23 mouse cellular contexts compared by ENCODE assay signal in the genomic region with DNA sequence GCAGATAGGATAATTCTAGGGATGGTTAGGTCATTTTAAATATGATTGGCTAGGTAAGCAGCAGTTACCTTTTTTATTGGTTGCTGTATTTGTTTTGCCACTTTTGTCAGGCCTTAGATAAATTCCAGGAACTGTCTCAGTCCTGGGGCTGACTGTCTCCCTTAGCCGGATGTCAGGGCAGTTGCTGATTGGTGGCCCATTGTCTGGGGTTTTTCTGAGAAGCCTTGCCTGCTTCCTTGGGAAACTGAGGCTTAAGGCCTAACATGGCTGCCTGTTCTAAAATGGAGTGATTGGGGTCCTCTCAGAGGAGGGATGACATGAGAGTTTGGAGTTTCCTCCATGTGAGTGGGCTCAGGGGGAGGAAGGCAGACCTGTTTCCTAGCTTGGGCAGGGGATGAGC. TPM values are rescaled to one million over a fixed set of nuclear protein-coding genes. Genes with fewer than 3 reads are reported as not detected.
DNase-seq lines count a peak whose midpoint lies in the region; ATAC-seq and TF ChIP-seq lines count a peak whose summit lies in the region.
"Had no signal": no experiment of that assay in that cellular context is flagged by ENCODE, and none has a peak within 500 bp of the region (broad histone marks: within the 10 kb centered on the region; RNA-seq: fewer than 3 reads in every experiment).

No protein-coding gene starts in this region.

- no peak overlapping the region for H3K4me3 ChIP-seq in heart, embryonic 16.5 days (ENCODE audit: low read length)
- peak overlapping the region; percentile 33; the same call in 1 of the 2 replicates for H3K4me3 ChIP-seq in G1E (ENCODE audit: low read depth, low read length)
- peak overlapping the region in 1 of 2 experiments; percentile 28; a peak in 2 of 4 replicates for H3K4me3 ChIP-seq in MEL (ENCODE audit: control insufficient read depth in 1 of 2, insufficient read depth in 1 of 2, low read depth in 2 of 2, low read length in 2 of 2)
- H3K4me3 ChIP-seq: embryonic facial prominence, embryonic 12.5 days; forebrain, embryonic 13.5 days; heart, embryonic 12.5 days; hindbrain, embryonic 15.5 days had no signal

- H3K27me3 ChIP-seq in heart, embryonic 16.5 days (ENCODE audit: control insufficient read depth, insufficient read depth, low read length) = no peaks in the 10 kb centered on the region
- H3K27me3 ChIP-seq in G1E (ENCODE audit: insufficient read depth, low read length) (no peaks in the 10 kb centered on the region), MEL (ENCODE audit: control insufficient read depth in 1 of 2, insufficient read depth in 2 of 2, low read length in 2 of 2) (no peaks in the 10 kb centered on the region)
- H3K27me3 ChIP-seq: embryonic facial prominence, embryonic 12.5 days; forebrain, embryonic 13.5 days; heart, embryonic 12.5 days; hindbrain, embryonic 15.5 days had no signal

- no peak for TF ChIP-seq RAD21 in MEL (IDR thresholded peaks at IDR 0.05; ENCODE audit: low read depth, low read length)

- TF ChIP-seq CTCF in G1E (IDR thresholded peaks at IDR 0.05; ENCODE audit: low read depth, low read length) = no peak
- no peak for TF ChIP-seq CTCF in MEL (IDR thresholded peaks at IDR 0.05 in 2 of 3, conservative IDR thresholded peaks at IDR 0.05 in 1 of 3; ENCODE audit: control insufficient read depth in 1 of 3, insufficient read depth in 1 of 3, low read depth in 2 of 3, low read length in 3 of 3, poor library complexity in 1 of 3, severe bottlenecking in 1 of 3)

- H3K9ac ChIP-seq in heart, embryonic 16.5 days (ENCODE audit: low read length) = no peak overlapping the region
- H3K9ac ChIP-seq in MEL (ENCODE audit: control insufficient read depth, low read depth, low read length, poor library complexity, severe bottlenecking) = peak overlapping the region; percentile 99
- H3K9ac ChIP-seq: embryonic facial prominence, embryonic 12.5 days; forebrain, embryonic 13.5 days; forebrain, postnatal 0 days; heart, embryonic 12.5 days; hindbrain, embryonic 15.5 days had no signal

- WGBS in heart, embryonic 16.5 days = 61% methylated on average over 1 of the region's 1 CpGs

- H3K36me3 ChIP-seq in heart, embryonic 16.5 days (ENCODE audit: control insufficient read depth, insufficient read depth) = no peaks in the 10 kb centered on the region
- H3K36me3 ChIP-seq in G1E (replicated peaks) = peaks cover 8% of the 10 kb centered on the region
- H3K36me3 ChIP-seq in MEL (ENCODE audit: control insufficient read depth in 1 of 2, insufficient read depth in 2 of 2, low read length in 2 of 2) = peaks cover 0 to 30% of the 10 kb centered on the region in 2 experiments; a peak in 2 of 4 replicates
- H3K36me3 ChIP-seq: embryonic facial prominence, embryonic 12.5 days; heart, embryonic 12.5 days; hindbrain, embryonic 15.5 days had no signal

- H3K27ac ChIP-seq in heart, embryonic 16.5 days (ENCODE audit: low read length) = 0 out of 2 replicates have a peak overlapping the region, but pooled peaks have one; percentile 3
- H3K27ac ChIP-seq in MEL (ENCODE audit: control insufficient read depth, low read depth, low read length) = peak overlapping the region; percentile 79
- H3K27ac ChIP-seq: embryonic facial prominence, embryonic 12.5 days; forebrain, embryonic 13.5 days; hindbrain, embryonic 15.5 days had no signal

- TF ChIP-seq EP300 in MEL (IDR thresholded peaks at IDR 0.05; ENCODE audit: low read depth in 1 of 2, low read length in 2 of 2) = no peak

- H3K9me3 ChIP-seq in heart, embryonic 16.5 days (replicated peaks; ENCODE audit: control insufficient read depth, low read length) = no peaks in the 10 kb centered on the region
- H3K9me3 ChIP-seq in G1E (replicated peaks) (no peaks in the 10 kb centered on the region), MEL (replicated peaks; ENCODE audit: insufficient read depth, low read length) (no peaks in the 10 kb centered on the region)
- H3K9me3 ChIP-seq: embryonic facial prominence, embryonic 12.5 days; forebrain, embryonic 13.5 days; heart, embryonic 12.5 days; hindbrain, embryonic 15.5 days had no signal

- no peak for DNase-seq in heart, adult 8-10 months (ENCODE audit: low spot score)
- peak; percentile 19 for DNase-seq in G1E (ENCODE audit: low spot score)
- DNase-seq in MEL (ENCODE audit: low read depth, low spot score) = peak; percentile 87
- DNase-seq in c-Kit-positive CD71-positive TER-119-positive erythroid progenitor cells, embryonic 14.5 days (ENCODE audit: low spot score) = peak; percentile 85
- DNase-seq: adrenal gland, adult 2 months; adrenal gland, postnatal 25 days; cerebellum, adult 11-12 months; cerebellum, adult 9-10 months; cerebellum, postnatal 25 days; gastrocnemius, postnatal 36 days; heart, adult 18-20 months; kidney, adult 8-10 months had no signal

- peaks cover 16% of the 10 kb centered on the region for H3K4me1 ChIP-seq in heart, embryonic 16.5 days (ENCODE audit: control insufficient read depth, insufficient read depth, low read length)
- peaks cover 37% of the 10 kb centered on the region for H3K4me1 ChIP-seq in G1E (ENCODE audit: insufficient read depth, low read depth, low read length)
- peaks cover 4 to 25% of the 10 kb centered on the region in 2 experiments; a peak in 3 of 4 replicates for H3K4me1 ChIP-seq in MEL (ENCODE audit: control insufficient read depth in 1 of 2, insufficient read depth in 2 of 2, low read length in 2 of 2)

- no peak for ATAC-seq in heart, embryonic 16.5 days (replicated peaks; ENCODE audit: extremely low read depth, insufficient read depth, low FRiP score)
- ATAC-seq in G1E (ENCODE audit: extremely low read depth, insufficient number of reproducible peaks, low FRiP score, poor library complexity, severe bottlenecking) = no peak
- ATAC-seq in frontal cortex, adult (ENCODE audit: low TSS enrichment) = no peak
- no peak for ATAC-seq in megakaryocyte progenitor cell, adult 5-6 weeks (replicated peaks; ENCODE audit: poor library complexity)
- ATAC-seq: CD4-positive, CD25-positive, alpha-beta regulatory T cell, adult 4 months; forebrain, embryonic 13.5 days; forebrain, postnatal 0 days; inflammation-experienced regulatory T-cells, adult 6 months; intestine, postnatal 0 days had no signal

- H3K4me2 ChIP-seq in heart, embryonic 16.5 days (ENCODE audit: low read depth, low read length) = no peak overlapping the region
- H3K4me2 ChIP-seq: embryonic facial prominence, embryonic 12.5 days; forebrain, embryonic 13.5 days; heart, embryonic 12.5 days; hindbrain, embryonic 15.5 days had no signal

- H3K79me2 ChIP-seq in MEL (ENCODE audit: control insufficient read depth, insufficient read depth, low read length, poor library complexity) = peaks cover 10% of the 10 kb centered on the region

- 0 out of 4 replicates have a peak, but pooled peaks of 1 of the 2 experiments have one; percentile 22 for TF ChIP-seq POLR2A in MEL (IDR thresholded peaks at IDR 0.05; ENCODE audit: control insufficient read depth in 1 of 2, insufficient read depth in 1 of 2, low read depth in 1 of 2, low read length in 2 of 2, poor library complexity in 1 of 2)

TF ChIP-seq in MEL, 35 proteins besides CTCF, POLR2A, EP300 and RAD21:
- TF ChIP-seq GATA1 (IDR thresholded peaks at IDR 0.05; ENCODE audit: low read depth, low read length) (peak; percentile 45; the same call in 1 of the 2 replicates), TBP (IDR thresholded peaks at IDR 0.05; ENCODE audit: low read depth, low read length) (no peak), TAL1 (IDR thresholded peaks at IDR 0.05; ENCODE audit: low read length) (no peak), BHLHE40 (IDR thresholded peaks at IDR 0.05; ENCODE audit: borderline replicate concordance, low read depth, low read length) (no peak)

RNA-seq across cellular contexts. Expression of a gene that starts 2.0 kb away (rescaled TPM):
- 30.7 TPM in 2 replicates for polyA plus RNA-seq in heart, embryonic 16.5 days (2015; fragmentation: Nextera tagmentation; extraction: Ambion mirVana)
- 1 to 10 TPM; 6.1 to 7.4 (median 7.0) TPM for total RNA-seq in heart, adult 8-10 months (2022)
- 52.2 and 57.0 TPM in 2 replicates for total RNA-seq in G1E (2014; fragmentation: Nextera tagmentation)
- total RNA-seq in G1E (2017) = 45.4 and 70.0 TPM in 2 replicates
- 58.4 and 99.0 TPM in 2 replicates for polyA plus RNA-seq in G1E (2012)
- total RNA-seq in MEL (2012; rRNA removed) = 17.0 and 18.3 TPM in 2 replicates
- 10 to 100 TPM in 1 of 2 experiments, not detected in 1; 33.2 TPM for polyA plus RNA-seq in MEL (2012; ENCODE audit: insufficient read depth in 1 of 2, insufficient read length in 2 of 2, low read depth in 1 of 2, low replicate concordance in 2 of 2, missing spikeins in 1 of 2)
- 42.1 and 52.7 TPM in 2 replicates for total RNA-seq in megakaryocyte progenitor cell, adult 5-6 weeks (2015)
- total RNA-seq in megakaryocyte progenitor cell, adult 5-6 weeks (2017) = 26.5 and 35.5 TPM in 2 replicates

RNA-seq across cellular contexts. Expression of a gene that starts 45.6 kb away (rescaled TPM):
- 58.8 and 62.5 TPM in 2 replicates for polyA plus RNA-seq in heart, embryonic 16.5 days (2015; fragmentation: Nextera tagmentation; extraction: Ambion mirVana)
- 10 to 100 TPM; 15.6 to 20.2 (median 19.4) TPM for total RNA-seq in heart, adult 8-10 months (2022)
- total RNA-seq in G1E (2014; fragmentation: Nextera tagmentation) (70.1 and 87.2 TPM in 2 replicates), G1E (2017) (66.7 and 91.4 TPM in 2 replicates), MEL (2012; rRNA removed) (73.0 and 77.7 TPM in 2 replicates)
- polyA plus RNA-seq in G1E (2012) (49.9 and 73.9 TPM in 2 replicates), MEL (2012; ENCODE audit: insufficient read depth in 1 of 2, insufficient read length in 2 of 2, low read depth in 1 of 2, low replicate concordance in 2 of 2, missing spikeins in 1 of 2) (100 to 1,000 TPM in 1 of 2 experiments, 10 to 100 TPM in 1; 66.5 to 154 TPM)
- total RNA-seq in megakaryocyte progenitor cell, adult 5-6 weeks (2015) = 132 and 134 TPM in 2 replicates
- total RNA-seq in megakaryocyte progenitor cell, adult 5-6 weeks (2017) = 118 and 124 TPM in 2 replicates
